Mouse (Mus musculus) splenic B cell, adult 2 months (primary cell): ENCODE data around the gene Cacnb4.
A peak's percentile ranks its signal among the peaks of the same experiment; 100 is the strongest.

Experiments used
- DNase-seq: peaks from one replicate; pipeline ENCODE4 v3.0.0-alpha.2; 2011; ENCODE audit warnings: low read depth, low spot score
- H3K27me3 ChIP-seq: 2 replicates; pipeline ENCODE4 v1.6.1; 2012; ENCODE audit warnings: mild to moderate bottlenecking, low read length, moderate library complexity, mixed read lengths; ENCODE audit not compliant: control insufficient read depth, poor library complexity, insufficient read depth, severe bottlenecking
- H3K36me3 ChIP-seq: 2 replicates; pipeline ENCODE4 v1.6.1; 2012; ENCODE audit warnings: mild to moderate bottlenecking, low read length, moderate library complexity, mixed read lengths; ENCODE audit not compliant: control insufficient read depth, poor library complexity, insufficient read depth, severe bottlenecking

Gene Cacnb4

GRCm38 (mm10) chr2:52576546-52576945, 100.1 kb downstream of the Cacnb4 start:
- Histone ChIP-seq H3K36me3 (no peaks in the 10 kb centered on the region), H3K27me3 (no peaks in the 10 kb centered on the region)
- DNase-seq = no peak

- Histone ChIP-seq H3K36me3 (no peaks in the 10 kb centered on the region), H3K27me3 (no peaks in the 10 kb centered on the region)
- DNase-seq = no peak
Measured at GRCm38 (mm10) chr2:52575637-52576175, 100.9 kb downstream of the Cacnb4 start.

- Histone ChIP-seq H3K27me3 (no peaks in the 10 kb centered on the region), H3K36me3 (no peaks in the 10 kb centered on the region)
- DNase-seq = peak; percentile 15
Measured at GRCm38 (mm10) chr2:52574929-52575328, 101.7 kb downstream of the Cacnb4 start.

- no peaks in the 10 kb centered on the region for H3K36me3 ChIP-seq
- no peak for DNase-seq
- H3K27me3 ChIP-seq = no peaks in the 10 kb centered on the region
Measured at GRCm38 (mm10) chr2:52572221-52572620, 104.4 kb downstream of the Cacnb4 start.

DNA sequence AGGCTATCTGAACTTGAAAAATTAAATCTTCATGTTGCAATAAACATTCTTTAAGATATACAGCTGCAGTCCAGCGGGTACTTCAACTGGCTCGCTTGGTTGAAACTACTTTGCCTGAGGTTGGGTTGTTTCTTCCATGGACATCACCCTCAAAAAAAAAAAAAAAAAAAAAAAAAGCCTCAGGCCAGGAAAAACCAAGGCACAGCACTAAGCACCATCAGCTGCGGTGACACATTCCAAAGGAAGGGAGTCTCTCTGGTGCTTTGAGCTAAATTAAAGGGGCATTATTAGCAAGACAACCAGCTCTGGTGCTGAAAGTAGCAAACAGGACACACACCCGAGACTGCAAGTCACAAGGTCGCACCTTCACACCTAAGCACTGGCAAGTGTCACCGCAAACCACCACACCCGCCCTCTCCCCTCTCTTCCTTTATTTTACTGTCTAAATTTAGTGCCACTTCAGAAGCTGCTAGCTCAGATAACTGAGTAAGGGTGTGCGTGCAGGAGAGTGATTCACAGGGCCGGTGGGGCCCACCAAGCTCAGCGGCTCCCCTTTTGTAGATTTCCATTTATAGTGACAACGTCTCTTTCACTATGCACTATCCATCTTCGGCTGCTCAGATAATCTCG, 105.2 kb downstream of the Cacnb4 start:
- Histone ChIP-seq H3K27me3 (no peaks in the 10 kb centered on the region), H3K36me3 (no peaks in the 10 kb centered on the region)
- peak; percentile 46 for DNase-seq

GRCm38 (mm10) chr2:52570781-52571180, 105.8 kb downstream of the Cacnb4 start:
- H3K27me3 ChIP-seq = no peaks in the 10 kb centered on the region
- DNase-seq = peak; percentile 23
- no peaks in the 10 kb centered on the region for H3K36me3 ChIP-seq

DNA sequence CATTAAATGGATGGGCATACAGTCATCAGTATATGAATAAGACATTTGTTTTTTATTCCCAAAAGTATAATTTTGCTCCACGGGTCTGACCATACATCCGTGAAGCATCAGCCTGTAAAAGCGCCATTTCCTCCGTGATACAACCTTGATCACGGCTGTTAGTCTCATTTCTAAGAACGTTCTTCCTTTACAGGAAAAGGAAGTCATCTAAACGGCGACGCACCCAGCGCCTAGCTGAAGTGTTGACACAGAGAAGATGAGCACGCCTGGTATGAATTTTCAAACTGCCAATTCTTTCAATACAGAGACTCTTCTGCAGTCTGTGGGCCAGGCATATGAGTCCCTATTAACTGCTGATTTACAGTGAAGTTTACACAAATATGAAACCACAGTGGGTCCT, 106.5 kb downstream of the Cacnb4 start:
- no peaks in the 10 kb centered on the region for H3K27me3 ChIP-seq
- DNase-seq = peak; percentile 25
- H3K36me3 ChIP-seq = no peaks in the 10 kb centered on the region

DNA sequence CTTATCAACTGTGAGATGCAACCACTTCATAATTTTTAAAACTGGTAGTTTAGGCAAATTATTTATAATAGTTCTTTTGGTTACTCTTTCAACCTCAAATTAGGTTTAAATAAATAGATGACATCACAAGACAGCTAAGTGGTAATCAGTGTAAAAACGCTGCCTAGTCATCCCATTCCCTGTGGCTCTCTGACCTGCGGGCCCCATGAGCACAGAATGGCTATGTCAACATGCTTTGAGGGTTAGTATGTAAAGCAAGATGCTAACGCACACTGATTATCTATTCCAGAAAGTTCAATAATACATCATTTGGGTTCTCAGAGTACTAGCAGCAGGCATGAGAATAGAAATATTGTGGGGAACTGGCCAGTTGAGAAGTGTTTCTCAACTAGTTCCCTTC, 108.5 kb downstream of the Cacnb4 start:
- DNase-seq = no peak
- Histone ChIP-seq H3K36me3 (no peaks in the 10 kb centered on the region), H3K27me3 (no peaks in the 10 kb centered on the region)

GRCm38 (mm10) chr2:52567421-52567820, 109.2 kb downstream of the Cacnb4 start:
- Histone ChIP-seq H3K27me3 (no peaks in the 10 kb centered on the region), H3K36me3 (no peaks in the 10 kb centered on the region)
- no peak for DNase-seq

DNA sequence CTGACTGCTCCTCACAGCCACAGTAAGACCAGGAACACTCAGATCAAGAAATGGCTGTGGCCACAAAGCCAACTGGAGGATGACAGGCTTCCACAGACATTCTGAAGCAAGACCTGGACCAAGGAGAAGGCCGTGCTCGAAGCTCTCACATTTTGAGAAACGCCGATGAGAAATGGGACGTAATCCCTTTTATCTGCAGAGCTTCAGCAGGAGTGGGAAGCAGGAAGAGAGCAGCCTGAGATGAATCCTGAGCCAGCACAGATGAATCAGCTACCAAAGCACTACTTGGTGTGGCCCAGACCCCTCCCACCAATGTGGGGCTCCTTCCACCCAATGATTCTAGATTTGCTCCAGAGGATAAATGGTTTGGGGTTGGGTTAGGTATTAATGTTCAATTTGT, 113.4 kb downstream of the Cacnb4 start:
- H3K36me3 ChIP-seq = no peaks in the 10 kb centered on the region
- H3K27me3 ChIP-seq = no peaks in the 10 kb centered on the region
- DNase-seq = no peak

DNA sequence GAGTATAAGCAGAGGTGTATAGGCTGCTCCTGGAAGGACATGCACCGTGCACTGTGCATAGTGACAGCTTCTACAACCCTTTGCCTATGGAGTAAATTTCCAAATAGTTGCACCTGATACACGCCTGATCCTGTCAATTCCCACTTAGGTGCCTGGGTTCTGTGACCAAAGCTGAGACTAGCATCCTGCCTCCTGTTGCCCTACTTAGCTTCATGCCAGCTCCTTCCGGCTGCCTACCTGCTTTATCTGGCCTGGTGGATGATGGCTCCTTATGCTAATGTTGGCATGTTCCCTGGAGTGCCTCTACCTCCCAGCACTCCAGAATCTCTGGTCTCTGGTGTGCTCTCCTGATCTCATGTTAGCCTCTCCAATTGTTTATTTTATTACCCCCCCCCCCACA, 114.3 kb downstream of the Cacnb4 start:
- DNase-seq = no peak

DNA sequence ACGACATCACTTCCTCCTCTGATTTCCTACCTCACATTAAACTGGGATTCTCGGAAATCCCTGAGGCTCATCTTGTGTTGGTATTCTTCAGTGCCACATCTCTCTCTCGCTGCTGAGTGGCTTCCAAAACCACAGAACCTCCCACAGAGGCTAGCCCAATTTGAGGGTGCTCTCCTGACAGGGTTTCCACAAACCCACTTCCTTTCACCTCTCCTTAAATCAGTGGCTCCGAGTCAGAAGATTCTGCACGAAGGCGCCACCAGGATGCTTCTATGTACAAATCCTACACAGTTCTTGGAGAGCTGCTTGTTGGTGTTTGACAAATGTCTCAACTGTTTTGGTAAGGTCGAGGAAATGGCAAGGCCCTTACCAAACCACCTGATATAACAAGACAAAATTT, 115.5 kb downstream of the Cacnb4 start:
- H3K36me3 ChIP-seq = no peaks in the 10 kb centered on the region
- no peaks in the 10 kb centered on the region for H3K27me3 ChIP-seq
- no peak for DNase-seq

More for the DNA sequence above, 114.3 kb downstream of the Cacnb4 start:
- no peaks in the 10 kb centered on the region for H3K27me3 ChIP-seq
- no peaks in the 10 kb centered on the region for H3K36me3 ChIP-seq

GRCm38 (mm10) chr2:52560266-52560665, 116.4 kb downstream of the Cacnb4 start:
- Histone ChIP-seq H3K36me3 (no peaks in the 10 kb centered on the region), H3K27me3 (no peaks in the 10 kb centered on the region)
- no peak for DNase-seq

GRCm38 (mm10) chr2:52558411-52558810, 118.2 kb downstream of the Cacnb4 start:
- Histone ChIP-seq H3K36me3 (no peaks in the 10 kb centered on the region), H3K27me3 (no peaks in the 10 kb centered on the region)
- DNase-seq = peak; percentile 33

DNA sequence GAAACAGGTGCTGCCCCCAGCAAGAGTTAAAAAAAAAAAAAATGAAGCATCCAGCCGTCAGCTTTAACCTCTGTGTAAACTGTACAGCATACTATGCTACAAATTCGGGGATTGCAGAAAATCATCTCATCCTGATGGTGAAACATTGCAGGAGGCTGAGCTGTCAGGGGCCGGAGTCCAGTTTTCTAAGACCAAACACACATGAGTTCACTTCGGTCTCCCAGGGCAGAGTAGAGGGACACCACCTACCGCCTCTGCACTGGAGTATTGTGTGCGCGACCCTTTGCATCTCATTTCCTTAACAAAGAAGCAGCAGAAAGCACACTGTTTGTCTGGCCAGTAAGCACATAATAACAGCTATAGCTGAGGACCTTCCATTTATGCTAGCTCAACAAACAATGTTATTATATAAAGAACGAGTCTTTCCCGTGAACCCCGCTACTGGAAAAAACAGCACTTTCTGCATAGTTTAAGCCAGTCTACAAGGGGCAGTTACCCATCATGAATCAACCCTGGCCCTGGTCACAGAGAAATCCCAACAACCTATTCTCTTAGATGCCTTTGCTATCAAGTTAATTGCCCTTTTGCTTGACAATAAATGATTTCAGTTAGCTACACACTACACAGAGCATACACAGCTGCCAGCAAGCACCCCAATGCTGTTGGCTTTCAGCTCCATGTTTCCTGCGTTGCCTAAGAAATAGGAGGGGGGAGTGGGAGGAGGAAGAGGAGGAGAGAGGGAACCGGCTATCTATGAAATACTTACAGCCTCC, 118.9 kb downstream of the Cacnb4 start:
- H3K27me3 ChIP-seq = no peaks in the 10 kb centered on the region
- DNase-seq = peak; percentile 15
- H3K36me3 ChIP-seq = no peaks in the 10 kb centered on the region
